Mouse (Mus musculus) spleen, postnatal 10 days (tissue): ENCODE data around the gene Eif3l.
"Not testable (repeated sequence)": the region's sequence is repeated elsewhere in the genome, so short reads cannot be mapped to it uniquely, and the experiment has no call there.

Experiments used
- DNase-seq, 2 experiments: peaks; one replicate each; pipeline ENCODE4 v3.0.0; 2021 to 2022; ENCODE audit warnings: low spot score in 2 of 2

Eif3l gene

GRCm38 (mm10) chr15:79074913-79075532 lies at the start of gene Eif3l:
Gene Eif3l (plus strand): TSS chr15:79075179.
- peak; percentile 75 to 89 for DNase-seq

DNA sequence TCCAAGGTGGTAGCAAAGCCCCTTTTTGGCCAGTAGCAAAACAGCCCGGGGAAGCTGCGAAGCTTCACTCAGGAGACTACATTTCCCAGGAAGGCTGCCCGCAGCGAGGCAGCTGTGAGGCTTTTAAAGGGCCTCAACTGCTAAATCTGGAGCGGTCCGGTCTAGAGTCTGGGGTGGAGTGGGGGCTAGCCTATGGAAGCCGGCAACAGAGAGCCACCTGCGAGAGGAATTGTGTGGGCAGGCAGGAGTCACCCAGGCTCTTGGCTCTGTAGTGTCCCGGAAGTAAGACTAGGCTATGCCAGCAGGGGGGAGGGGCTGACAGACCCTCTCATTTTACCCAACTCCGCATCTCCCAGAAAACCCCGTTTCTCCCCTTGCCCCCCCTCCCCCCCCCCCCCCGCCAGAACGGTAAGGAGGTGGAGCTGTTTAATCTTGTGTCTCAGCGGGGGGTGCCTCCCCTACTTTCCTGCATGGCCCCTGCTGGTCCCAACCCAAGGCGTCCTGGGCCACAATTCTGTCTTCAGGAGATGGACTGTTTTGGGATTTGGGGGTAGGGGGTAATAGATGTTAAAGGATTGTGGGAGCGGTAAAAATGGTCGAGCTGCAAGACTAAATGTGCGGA lies 49.2 kb upstream of the Eif3l start:
- no peak for DNase-seq

GRCm38 (mm10) chr15:79026511-79027290 lies 48.3 kb upstream of the Eif3l start:
- no peak for DNase-seq

DNA sequence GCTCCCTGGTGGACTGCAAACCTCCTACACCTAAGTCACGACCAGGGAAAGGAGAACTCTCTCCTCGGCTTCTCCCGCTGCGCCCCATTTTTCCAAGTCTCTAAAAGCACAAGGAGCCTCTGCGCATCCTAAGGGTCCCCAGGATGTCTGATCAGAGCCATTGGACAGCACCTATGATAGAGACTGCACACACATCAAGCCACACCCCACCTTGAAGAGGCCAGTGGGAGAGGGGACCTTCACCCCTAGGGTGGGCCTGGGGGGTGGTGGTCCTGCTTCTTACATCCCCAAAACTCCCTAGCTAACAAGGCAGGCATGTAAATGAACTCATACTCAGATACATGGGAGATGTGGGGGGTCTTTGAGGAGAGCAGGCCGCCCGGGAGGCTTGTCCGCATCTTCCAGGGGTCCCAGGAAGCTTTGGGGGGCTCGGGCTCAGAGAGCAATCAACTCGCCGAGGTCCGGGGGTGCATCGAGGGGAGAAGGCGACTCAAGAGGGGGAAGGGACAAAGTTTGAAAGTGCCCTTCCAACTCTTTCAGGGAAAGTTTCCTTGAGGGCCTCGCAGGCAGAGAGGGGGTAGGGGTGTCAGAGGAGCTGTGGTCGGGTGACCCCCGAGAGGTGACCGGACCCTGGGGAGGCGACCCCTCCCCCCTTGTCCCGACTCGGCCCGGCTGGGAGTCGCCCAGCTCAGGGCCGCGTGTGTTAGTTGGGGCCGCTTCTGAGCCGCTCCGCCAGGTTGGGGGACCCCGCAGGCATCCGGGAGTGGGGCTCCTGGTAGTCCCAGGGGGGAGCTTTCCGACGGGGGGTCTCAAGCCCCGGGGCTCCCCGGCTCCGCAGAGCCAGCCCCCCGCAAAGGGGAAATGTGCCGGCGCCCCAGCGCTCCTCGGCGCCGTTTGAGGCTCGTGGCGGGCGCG lies 47.4 kb upstream of the Eif3l start:
- peak in 1 of 2 experiments; percentile 37 for DNase-seq

- DNase-seq: peak; percentile 65 to 87
These were observed 46.7 kb upstream of the Eif3l start, which contains the start of gene H1f0 for GRCm38 (mm10) chr15:79028237-79028738. Gene H1f0 (plus strand): TSS chr15:79028450.

DNA sequence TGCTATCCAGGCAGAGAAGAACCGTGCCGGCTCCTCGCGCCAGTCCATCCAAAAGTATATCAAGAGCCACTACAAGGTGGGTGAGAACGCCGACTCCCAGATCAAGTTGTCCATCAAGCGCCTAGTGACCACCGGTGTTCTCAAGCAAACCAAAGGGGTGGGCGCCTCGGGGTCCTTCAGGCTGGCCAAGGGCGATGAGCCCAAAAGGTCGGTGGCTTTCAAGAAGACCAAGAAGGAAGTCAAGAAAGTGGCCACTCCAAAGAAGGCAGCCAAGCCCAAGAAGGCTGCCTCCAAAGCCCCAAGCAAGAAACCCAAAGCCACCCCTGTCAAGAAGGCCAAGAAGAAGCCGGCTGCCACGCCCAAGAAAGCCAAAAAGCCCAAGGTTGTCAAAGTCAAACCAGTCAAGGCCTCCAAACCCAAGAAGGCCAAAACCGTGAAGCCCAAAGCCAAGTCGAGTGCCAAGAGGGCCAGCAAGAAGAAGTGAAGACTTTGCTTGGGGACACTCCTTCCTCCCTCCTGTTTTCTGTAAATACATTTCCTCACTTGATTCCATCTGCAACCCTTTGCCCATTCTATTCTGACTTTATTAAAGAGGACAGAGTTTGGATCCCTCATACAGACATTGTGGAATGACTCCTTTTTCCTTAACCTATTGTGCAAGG lies 46.0 kb upstream of the Eif3l start:
- no peak for DNase-seq

GRCm38 (mm10) chr15:79029519-79030241 lies 45.3 kb upstream of the Eif3l start:
- no peak for DNase-seq

DNA sequence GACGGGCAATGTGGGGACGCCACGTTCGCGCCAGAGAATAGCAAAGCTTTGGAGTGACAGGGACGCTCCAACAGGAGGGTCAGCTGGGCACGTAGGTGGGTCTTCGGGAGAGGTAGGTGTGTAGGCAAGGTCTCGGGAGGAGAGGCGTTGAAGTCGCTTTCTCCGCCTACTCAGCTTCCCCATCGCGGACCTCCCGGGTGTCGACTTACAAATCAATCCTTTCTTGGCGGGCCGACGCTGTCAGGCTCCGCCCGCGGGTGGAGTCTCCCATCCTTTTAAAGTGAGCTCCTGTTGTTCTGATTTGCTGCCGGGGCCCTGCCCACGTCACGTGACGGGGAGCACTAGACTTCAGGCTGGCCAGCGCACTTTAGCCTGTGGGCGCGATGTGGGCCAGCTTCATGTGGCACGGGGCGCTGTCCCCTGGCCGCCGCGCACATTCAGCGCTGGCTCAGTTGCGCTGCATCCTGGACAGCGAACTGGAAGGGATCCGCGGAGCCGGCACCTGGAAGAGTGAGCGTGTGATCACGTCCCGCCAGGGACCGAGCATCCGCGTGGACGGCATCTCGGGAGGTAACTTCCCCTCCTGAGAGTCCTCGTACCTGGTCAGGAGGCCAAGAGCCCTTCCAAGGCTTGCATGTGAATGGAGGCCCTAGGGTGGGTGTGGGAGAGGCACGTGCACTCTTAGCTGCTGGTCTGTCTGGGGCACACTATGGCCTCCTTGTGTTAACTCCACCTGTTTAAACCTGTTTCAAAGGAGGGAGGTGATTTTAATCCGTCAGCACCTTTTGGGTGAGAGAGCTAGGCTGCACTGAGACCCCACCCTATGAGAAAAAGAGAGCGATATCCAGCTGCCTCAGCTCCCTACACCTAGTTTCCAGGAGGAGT lies 44.2 kb upstream of the Eif3l start:
- peak in 1 of 2 experiments; percentile 69 for DNase-seq

- DNase-seq: not testable (repeated sequence)
These were observed 43.1 kb upstream of the Eif3l start for GRCm38 (mm10) chr15:79031908-79032307.

- DNase-seq: peak; percentile 72 to 89
These were observed 37.1 kb upstream of the Eif3l start for GRCm38 (mm10) chr15:79037913-79038328.

DNA sequence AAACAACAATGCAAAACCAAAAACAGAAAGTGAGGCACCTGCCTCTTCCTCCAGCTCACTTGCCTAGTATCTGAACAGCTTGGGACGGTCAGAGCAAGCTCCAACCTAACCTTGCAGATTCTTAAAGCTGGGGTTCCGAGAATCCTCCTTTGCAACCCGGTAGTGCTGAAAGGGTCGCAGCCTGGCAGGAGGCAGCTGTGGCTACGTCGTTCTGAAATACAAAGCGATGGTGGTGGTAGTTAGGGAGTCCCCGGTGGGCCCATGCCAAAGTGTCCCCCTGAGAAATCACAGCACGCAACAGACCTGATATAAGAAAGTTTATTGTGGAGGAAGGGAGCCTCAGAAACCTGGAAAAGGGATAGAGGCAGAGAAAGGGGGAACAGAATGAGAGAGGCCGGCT lies 36.6 kb upstream of the Eif3l start:
- no peak for DNase-seq

DNA sequence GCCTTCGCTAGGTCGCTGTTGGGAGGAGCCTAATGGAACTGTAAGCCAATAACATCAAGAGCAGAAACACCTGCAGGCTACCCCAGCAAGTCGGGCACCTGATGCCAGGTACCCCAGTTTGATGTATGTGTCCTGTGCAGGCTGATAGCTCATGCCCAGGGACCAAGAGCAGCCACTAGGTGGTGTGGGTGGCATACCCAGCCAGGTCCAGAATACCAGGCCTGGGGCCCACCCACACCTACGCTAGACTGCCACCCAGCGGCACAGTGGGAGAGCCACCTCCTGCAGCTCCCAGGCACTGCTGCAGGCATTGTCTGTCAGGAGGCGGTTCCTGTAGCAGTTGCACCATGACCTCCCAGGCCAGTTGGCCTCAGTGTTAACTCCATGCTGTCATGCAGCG lies 36.1 kb upstream of the Eif3l start:
- DNase-seq: peak; percentile 70 to 92

DNA sequence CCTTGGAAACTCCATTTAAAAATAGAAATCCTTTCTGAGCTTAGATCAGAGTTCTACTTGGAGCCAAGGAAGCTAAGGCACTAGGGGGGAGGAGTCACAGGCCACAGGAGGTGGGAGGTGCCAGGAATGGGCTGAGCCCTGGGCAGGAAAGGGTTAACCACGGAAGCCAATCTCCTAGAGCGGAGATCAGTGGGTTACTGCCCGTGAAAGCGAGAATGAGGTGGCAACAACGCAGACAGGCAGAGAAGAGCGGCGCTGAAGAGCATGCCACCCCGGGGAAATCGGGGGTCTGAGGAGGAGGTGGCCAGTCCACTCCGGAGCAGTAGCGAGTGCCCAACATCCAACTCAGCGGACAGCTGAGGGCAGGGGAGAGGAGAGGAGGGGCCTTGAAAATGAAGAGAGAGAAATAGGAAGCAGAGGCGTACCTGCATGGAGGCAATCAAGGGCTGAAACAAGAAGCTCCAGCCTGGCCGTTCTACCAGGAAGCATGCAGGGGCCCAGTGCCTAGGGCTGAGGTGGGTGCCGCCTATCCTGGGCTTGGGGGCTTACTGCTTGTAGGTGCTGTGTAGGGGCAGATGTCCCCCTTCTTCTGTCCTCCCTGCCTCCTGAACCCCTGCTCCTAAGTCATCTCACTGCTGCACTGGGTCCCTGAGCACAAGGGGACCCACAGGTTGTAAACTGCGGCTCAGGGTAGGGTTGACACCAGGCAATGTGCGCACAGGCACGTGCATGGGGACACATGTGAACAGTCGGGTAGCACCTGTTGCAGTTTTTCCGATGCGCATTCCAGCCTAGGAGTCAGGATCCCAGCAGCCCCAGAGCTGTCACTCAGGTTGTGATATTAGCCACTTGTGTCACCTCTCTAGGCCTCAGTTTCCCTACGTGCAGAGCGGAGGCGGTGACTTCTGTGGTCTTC lies 34.2 kb upstream of the Eif3l start:
- DNase-seq: no peak

GRCm38 (mm10) chr15:79041585-79041984 lies 33.4 kb upstream of the Eif3l start, which contains the start of gene Galr3:
Gene Galr3 (plus strand): TSS chr15:79041885.
- no peak for DNase-seq

DNA sequence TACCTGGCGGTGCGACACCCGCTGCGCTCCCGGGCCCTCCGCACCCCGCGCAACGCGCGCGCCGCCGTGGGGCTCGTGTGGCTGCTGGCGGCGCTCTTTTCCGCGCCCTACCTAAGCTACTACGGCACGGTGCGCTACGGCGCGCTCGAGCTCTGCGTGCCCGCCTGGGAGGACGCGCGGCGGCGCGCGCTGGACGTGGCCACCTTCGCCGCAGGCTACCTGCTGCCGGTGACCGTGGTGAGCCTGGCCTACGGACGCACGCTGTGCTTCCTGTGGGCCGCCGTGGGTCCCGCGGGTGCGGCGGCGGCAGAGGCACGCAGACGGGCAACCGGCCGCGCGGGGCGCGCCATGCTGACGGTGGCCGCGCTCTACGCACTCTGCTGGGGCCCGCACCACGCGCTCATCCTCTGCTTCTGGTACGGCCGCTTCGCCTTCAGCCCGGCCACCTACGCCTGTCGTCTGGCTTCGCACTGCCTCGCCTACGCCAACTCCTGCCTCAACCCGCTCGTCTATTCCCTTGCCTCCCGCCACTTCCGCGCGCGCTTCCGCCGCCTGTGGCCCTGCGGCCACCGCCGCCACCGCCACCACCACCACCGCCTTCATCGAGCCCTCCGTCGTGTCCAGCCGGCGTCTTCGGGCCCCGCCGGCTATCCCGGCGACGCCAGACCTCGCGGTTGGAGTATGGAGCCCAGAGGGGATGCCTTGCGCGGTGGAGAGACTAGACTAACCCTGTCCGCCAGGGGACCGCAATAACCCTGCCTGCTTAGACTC lies 32.1 kb upstream of the Eif3l start:
- DNase-seq: no peak

GRCm38 (mm10) chr15:79044837-79045236 lies 30.1 kb upstream of the Eif3l start:
- no peak for DNase-seq

- no peak for DNase-seq
These were observed 26.8 kb upstream of the Eif3l start for GRCm38 (mm10) chr15:79048186-79048585.
